Mouse (Mus musculus) ES-E14 (cell line): ENCODE results near the gene Mlh3.

Source experiments
- HCFC1 ChIP-seq: IDR thresholded peaks from 2 replicates; pipeline ENCODE4 v1.6.1; 2012; ENCODE audit warnings: low read length, inconsistent platforms, borderline replicate concordance; ENCODE audit not compliant: insufficient read depth
- MAFK ChIP-seq: IDR thresholded peaks from 2 replicates; pipeline ENCODE4 v1.6.1; 2014; ENCODE audit warnings: mild to moderate bottlenecking, low read depth, low read length, inconsistent platforms; ENCODE audit not compliant: insufficient read depth
- ZC3H11A ChIP-seq: IDR thresholded peaks from 2 replicates; pipeline ENCODE4 v1.6.1; 2012; ENCODE audit warnings: low read depth, mild to moderate bottlenecking, inconsistent platforms, low read length, borderline replicate concordance

DNA sequence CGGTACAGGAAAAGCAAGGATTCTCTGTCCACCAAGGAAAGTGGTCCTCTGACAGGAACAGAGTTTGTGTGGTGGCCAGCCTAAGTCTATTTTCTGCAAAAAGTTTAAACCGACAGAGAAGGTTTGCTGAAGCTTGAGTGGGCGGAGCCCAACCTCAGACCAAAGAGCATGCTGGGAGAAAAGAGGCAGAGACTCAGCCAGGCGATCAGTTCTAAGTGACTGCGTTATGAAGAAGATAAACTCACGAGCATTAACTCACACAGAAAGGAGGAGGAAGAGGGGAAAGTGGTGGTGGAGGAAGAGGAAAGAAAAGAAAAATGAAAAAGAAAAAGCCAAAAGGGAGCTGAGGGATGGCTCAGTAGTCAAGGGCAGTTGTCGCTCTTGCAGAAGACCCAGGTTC is 80.1 kb downstream of the Mlh3 start:
- TF ChIP-seq ZC3H11A (no peak), HCFC1 (no peak), MAFK (no peak)
